Mouse (Mus musculus): Measurements from ENCODE around the gene Ddx46.

Gene Ddx46

DNA sequence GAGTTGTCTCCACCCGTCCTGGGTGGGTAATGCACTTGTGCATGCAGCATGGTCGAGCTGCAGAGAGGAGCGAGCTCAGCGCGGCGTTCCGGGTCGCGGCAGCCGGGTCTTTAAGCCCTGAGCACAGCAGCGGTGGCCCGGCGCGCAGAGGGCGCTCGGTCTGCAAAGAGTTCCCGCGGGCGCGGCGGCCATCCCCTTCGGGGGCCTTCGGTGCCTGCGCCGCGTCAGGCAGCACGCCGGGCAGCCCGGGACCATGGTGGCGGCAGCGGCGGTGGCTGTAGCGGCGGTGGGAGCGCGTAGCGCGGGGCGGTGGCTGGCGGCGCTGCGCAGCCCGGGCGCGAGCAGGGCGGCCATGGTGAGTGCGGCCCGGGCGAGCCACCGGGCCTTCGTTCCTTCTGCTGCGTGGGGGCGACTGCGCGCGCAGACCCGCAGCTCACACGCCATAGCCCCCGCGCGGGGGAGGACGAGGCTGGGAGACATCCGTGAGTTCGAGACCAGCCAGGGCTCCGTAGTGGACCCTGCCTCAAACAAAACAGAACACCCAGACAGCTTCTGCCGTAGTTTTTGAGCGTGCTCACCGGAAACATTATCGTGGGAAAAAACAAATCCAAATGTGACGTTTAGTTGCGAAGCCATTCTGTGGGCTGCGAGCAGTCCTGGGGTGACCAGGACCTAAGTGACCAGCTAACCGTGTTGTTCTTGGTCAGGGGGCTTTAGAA is 92.5 kb downstream of the Ddx46 start, which contains the start of gene Pcbd2:
Gene Pcbd2, plus strand, starts transcription at position 249 of the 719 bp plus-strand sequence.
- DNase-seq = peak; percentile 93

DNA sequence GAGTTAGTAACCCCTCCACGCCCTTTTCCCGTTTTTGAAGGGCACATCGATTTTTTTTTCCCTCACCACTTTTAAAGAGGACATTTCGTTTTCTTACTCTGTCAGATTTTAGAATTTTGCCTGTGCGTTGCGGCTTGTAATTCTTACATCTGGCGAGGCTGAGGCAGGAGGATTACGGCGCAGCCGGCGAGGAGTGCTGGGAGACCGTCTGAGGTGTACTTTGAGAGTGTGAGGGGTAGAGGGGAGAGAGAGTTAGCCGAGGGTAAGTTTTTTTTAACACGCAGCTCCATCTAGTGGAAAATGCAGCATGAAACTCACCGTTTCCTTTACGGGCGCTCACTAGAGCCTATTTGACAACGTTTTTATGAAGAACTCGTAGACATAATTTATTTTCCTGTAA is 93.0 kb downstream of the Ddx46 start:
- peak; percentile 83 for DNase-seq

DNA sequence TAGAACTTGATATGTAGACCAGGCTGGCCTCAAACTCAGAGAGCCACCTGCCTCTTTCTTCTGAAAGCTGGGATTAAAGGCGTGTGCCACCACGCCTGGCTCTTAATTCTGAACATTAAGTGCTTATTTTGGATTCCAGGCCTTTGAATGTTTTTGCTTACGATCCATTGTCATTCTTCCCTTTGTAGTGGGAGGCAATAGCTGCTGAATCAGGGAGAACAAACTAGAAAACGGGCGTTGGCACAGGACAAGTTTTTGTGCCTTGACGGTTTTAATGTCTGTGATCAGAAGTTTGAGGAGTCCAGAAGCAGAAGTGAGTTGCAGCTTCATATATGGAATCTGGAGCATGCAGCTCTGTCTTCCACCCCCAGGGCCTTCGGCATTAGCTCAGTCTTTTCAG is 95.9 kb downstream of the Ddx46 start:
- no peak for DNase-seq

Measured in thymus, postnatal 14 days (tissue).